Mouse (Mus musculus): ENCODE measurements around the gene Sept10. TPM values are rescaled to one million over a fixed set of nuclear protein-coding genes. Genes with fewer than 3 reads are reported as not detected.

The Sept10 gene
- total and polyA plus RNA-seq, 2 experiments from 2014 or later = 13.6 to 18.3 TPM

- no peaks in the 10 kb centered on the region for H3K36me3 ChIP-seq (ENCODE audit: insufficient read depth, low read length)
- H3K4me1 ChIP-seq (ENCODE audit: insufficient read depth, low read length) = peaks cover 19% of the 10 kb centered on the region
- peak overlapping the region; percentile 2; the same call in 1 of the 2 replicates for H3K27ac ChIP-seq
- no peaks in the 10 kb centered on the region for H3K9me3 ChIP-seq (ENCODE audit: low read length)
- DNase-seq (ENCODE audit: low spot score) (peak; percentile 51), ATAC-seq (no peak)
- TF ChIP-seq CTCF (IDR thresholded peaks at IDR 0.05; ENCODE audit: low read depth) = no peak
- no peak overlapping the region for H3K9ac ChIP-seq (replicated peaks; ENCODE audit: low read length)
- 44% methylated on average over 7 of the region's 7 CpGs for WGBS
- H3K27me3 ChIP-seq (ENCODE audit: insufficient read depth, low read length) = no peaks in the 10 kb centered on the region
- H3K4me3 ChIP-seq (ENCODE audit: low read length) = no peak overlapping the region
- no peak overlapping the region for H3K4me2 ChIP-seq (ENCODE audit: low read depth, low read length)
These were observed 129.7 kb downstream of the Sept10 start for GRCm38 (mm10) chr10:59091988-59092387.

Other genes starting within 250 kb of the Sept10 start
- gene Sowahc, start 106 bp upstream of the Sept10 start, total RNA-seq (2014; rRNA removed) = 28.1 and 30.1 TPM in 2 replicates
- gene Sowahc, start 106 bp upstream of the Sept10 start, polyA plus RNA-seq (2015; fragmentation: Nextera tagmentation; extraction: Ambion mirVana) = 12.4 and 12.5 TPM in 2 replicates
- 17.6 and 18.3 TPM in 2 replicates for gene P4ha1, start 101.4 kb upstream of the Sept10 start, total RNA-seq (2014; rRNA removed)
- gene P4ha1, start 101.4 kb upstream of the Sept10 start, polyA plus RNA-seq (2015; fragmentation: Nextera tagmentation; extraction: Ambion mirVana) = 12.7 and 13.3 TPM in 2 replicates
- gene Gm10273, start 173.8 kb upstream of the Sept10 start, total RNA-seq (2014; rRNA removed) = 1.3 and 5.9 TPM in 2 replicates
- 4.0 and 7.7 TPM in 2 replicates for gene Gm10273, start 173.8 kb upstream of the Sept10 start, polyA plus RNA-seq (2015; fragmentation: Nextera tagmentation; extraction: Ambion mirVana)
- not detected in 2 replicates for gene Pla2g12b, start 181.8 kb upstream of the Sept10 start, total RNA-seq (2014; rRNA removed)
- gene Pla2g12b, start 181.8 kb upstream of the Sept10 start, polyA plus RNA-seq (2015; fragmentation: Nextera tagmentation; extraction: Ambion mirVana) = not detected in 2 replicates
- gene Oit3, start 219.9 kb upstream of the Sept10 start, total RNA-seq (2014; rRNA removed) = not detected in 2 replicates
- gene Oit3, start 219.9 kb upstream of the Sept10 start, polyA plus RNA-seq (2015; fragmentation: Nextera tagmentation; extraction: Ambion mirVana) = 0.11 and 0.23 TPM in 2 replicates

Data from hindbrain, postnatal 0 days (tissue).